Mouse (Mus musculus): ENCODE results near the gene Atl3. TPM values are rescaled to one million over a fixed set of nuclear protein-coding genes. Genes with fewer than 3 reads are reported as not detected.

Atl3 gene
- polyA plus RNA-seq (2012; rRNA removed), result 8.0 and 8.8 TPM in 2 replicates

DNA sequence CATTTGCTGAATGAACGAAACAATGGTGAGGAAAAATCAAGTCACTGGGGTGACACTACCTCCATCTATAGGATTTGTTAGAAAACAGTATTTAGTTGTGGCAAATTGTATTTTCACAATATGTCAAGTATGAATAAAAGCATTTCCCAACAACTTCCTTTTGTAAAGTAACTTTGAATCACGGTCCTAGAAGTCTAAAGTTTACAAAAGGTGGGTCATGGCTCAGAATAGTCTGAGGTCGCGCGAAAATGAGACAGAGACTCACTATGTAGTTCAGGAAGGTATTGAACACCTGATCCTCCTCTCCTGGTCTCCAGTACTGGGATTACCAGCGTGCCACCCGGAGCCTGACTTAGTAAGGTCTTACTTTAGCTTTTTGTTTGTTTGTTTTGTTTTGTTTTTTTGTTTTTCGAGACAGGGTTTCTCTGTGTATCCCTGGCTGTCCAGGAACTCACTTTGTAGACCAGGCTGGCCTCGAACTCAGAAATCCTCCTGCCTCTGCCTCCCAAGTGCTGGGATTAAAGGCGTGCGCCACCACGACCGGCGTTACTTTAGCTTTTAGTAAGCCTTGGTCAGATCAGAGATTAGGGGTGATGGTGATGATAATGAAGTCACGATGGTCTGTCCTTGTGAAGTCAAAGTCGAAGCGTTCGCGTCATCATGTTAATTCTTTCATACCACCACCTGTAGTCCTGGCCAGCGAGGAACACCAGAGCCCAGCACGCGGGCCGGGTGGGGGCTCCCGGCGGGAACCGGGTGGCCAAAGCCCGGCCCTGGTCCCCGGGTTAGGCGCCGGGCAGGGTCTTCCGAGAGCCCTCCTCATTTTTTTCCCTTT is at the start of gene Atl3:
Gene Atl3, plus strand, starts transcription at position 689 of the 835 bp plus-strand sequence.

DNA sequence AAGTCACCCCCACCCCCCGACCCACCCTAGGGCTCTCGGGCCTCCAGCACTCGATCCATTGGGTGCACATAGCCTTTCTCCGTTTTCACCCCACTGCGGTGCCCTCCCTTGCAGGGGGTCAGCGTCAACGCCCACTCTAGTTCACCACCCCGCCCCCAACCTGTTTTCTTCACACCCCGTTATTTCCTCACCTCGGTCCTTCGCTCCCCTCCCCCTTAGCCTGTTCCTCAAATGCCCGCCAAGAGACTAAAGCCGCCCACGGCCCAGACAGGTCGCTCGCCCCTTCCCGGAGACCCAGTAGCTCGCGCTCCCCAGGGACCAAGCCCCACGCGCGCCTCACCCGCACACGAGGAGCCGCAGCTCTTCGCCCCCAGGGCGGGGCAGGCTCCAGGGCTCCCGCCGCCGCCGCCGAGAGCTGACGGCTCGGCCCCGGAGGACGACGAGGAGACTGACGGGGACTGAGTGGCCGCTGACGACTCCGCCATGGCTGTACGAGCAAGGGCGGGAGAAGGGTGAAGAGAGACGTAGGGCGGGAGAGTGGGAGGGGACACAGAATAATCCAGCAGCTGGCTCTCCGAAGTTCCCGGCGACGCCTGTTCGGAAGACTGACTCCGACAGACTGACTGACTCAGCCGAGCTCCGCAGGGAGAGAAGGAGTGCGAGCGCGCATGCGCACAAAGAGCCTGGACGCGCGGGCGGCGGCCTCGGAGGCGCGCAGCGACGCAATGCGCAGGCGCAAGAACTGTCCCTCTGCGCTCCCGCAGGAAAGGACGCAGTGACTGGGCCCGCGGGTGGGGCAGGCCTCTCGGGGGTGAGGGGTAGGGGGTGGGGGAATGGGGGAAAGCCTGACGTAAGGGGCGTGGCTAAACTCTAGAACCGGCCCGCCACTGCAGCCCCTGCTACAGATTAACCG is 11.0 kb upstream of the Atl3 start, which contains the start of gene Rtn3:
Gene Rtn3, minus strand, starts transcription at position 683 of the 913 bp plus-strand sequence.

GRCm38 (mm10) chr19:7557328-7557822 is 63.5 kb downstream of the Atl3 start, which contains the start of gene Pla2g16:
Gene Pla2g16 (plus strand): TSS chr19:7557459.

Other genes with a start within 250 kb of the Atl3 start
- gene Rcor2, start 226.7 kb upstream of the Atl3 start, polyA plus RNA-seq (2012; rRNA removed), result 1.8 and 2.3 TPM in 2 replicates
- 14.6 and 19.0 TPM in 2 replicates for gene Mark2, start 152.2 kb upstream of the Atl3 start, polyA plus RNA-seq (2012; rRNA removed)
- 2.9 and 3.1 TPM in 2 replicates for gene Spindoc, start 111.0 kb upstream of the Atl3 start, polyA plus RNA-seq (2012; rRNA removed)
- 5.8 and 6.2 TPM in 2 replicates for gene 2700081O15Rik, start 76.4 kb upstream of the Atl3 start, polyA plus RNA-seq (2012; rRNA removed)
- 42.7 and 51.6 TPM in 2 replicates for gene Rtn3, start 10.8 kb upstream of the Atl3 start, polyA plus RNA-seq (2012; rRNA removed)
- gene Pla2g16, start 63.4 kb downstream of the Atl3 start, polyA plus RNA-seq (2012; rRNA removed), result 23.0 and 23.5 TPM in 2 replicates
- 0.01 TPM in 1 of 2 replicates, not detected in the other for gene Lgals12, start 113.2 kb downstream of the Atl3 start, polyA plus RNA-seq (2012; rRNA removed)
- gene Hrasls5, start 118.5 kb downstream of the Atl3 start, polyA plus RNA-seq (2012; rRNA removed), result not detected in 2 replicates
- not detected in 2 replicates for gene Slc22a19, start 217.3 kb downstream of the Atl3 start, polyA plus RNA-seq (2012; rRNA removed)

Data from liver, embryonic 14 days (tissue).